Mouse (Mus musculus): ENCODE measurements around the gene Gzmm.

Gene Gzmm

DNA sequence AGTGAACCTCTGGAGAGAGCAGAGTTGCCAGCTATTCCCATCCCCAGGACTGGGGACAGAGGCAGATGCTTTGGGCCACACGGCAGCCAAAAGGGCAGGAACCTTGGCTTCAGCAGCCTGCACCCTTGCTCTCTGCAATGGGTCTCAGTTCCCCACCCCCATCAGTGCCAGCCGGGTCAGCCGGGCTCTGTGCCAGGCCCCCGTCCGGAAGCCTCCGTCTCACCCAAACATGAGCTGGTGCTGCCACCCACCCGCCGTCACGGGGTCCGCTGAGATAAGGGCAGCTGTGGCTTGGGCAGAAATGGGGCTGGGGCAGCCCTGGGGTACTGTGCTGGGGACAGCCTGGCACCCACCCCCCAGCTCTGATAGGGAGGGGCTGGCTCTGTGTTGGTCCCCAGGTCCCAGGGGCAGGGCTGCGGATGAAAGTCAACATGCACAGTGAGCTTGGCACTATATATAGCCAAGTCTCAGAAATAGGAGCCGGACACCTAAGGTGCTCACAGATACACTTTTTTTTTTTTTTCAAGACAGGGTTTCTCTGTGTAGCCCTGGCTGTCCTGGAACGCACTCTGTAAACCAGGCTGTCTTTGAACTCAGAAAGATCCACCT is 40.6 kb downstream of the Gzmm start:
- DNase-seq = no peak

DNA sequence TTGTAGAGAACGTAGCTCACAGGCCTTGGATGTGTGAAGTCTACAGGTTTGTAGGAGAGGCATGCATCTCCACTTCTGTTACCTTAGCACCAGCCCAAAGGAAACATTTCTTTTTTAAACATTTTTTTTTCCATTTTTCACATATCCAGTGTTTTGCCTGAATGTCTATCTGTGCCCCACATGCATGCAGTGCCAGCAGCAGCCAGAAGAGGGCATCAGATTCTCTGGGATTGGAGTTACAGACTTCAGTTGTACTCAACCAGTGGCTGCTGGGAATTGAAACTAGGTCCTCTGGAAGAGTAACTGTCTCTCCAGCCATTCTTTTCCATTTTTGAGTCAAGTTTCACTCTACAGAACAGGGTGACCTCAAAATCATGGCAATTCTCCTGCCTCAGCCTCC is 43.7 kb downstream of the Gzmm start:
- DNase-seq = no peak

- DNase-seq = no peak
Observed at GRCm38 (mm10) chr10:79733847-79734246, 45.0 kb downstream of the Gzmm start.

DNA sequence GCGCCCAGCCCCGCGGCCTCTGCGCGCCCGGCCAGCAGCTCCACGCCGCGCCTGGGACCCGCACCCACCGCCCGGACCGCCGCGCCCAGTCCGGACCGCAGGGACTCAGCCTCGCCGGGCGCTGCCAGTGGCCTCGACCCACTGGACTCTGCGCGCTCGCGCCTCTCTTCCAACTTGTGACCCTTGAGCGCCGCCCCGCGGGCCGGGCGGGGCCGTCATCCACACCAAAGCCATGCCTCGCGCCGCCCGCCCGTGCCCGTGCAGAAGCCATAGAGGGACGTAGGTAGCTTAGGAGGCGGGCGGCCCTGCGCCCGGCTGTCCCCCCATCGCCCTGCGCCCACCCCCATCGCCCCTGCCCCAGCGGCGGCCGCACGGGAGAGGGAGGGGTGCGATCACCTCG is 46.5 kb downstream of the Gzmm start:
- DNase-seq = no peak

GRCm38 (mm10) chr10:79736706-79737105 is 47.9 kb downstream of the Gzmm start:
- no peak for DNase-seq

- no peak for DNase-seq
Observed at GRCm38 (mm10) chr10:79738259-79738658, 49.4 kb downstream of the Gzmm start.

DNA sequence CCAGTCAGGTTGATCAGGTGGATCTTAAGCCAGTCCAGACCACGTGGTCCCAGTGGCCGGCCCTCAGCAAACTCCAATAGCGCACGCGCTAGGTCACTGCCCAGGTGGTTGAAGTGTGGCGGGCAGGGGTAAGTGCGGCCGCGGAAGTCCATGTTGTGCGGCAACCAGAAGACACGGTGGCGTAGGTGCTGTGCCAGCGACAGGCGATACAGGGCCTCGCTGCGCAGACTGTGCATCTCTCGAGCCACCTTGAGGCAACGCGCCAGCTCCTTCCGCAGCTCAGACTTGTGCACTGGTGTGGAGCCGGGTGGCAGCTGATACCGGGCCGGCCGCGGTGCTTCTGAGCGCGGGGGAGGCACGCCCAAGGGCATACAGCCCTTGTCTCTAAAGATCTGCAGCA is 50.4 kb downstream of the Gzmm start:
- DNase-seq = no peak

- no peak for DNase-seq
Observed at GRCm38 (mm10) chr10:79740863-79741262, 52.0 kb downstream of the Gzmm start.

DNA sequence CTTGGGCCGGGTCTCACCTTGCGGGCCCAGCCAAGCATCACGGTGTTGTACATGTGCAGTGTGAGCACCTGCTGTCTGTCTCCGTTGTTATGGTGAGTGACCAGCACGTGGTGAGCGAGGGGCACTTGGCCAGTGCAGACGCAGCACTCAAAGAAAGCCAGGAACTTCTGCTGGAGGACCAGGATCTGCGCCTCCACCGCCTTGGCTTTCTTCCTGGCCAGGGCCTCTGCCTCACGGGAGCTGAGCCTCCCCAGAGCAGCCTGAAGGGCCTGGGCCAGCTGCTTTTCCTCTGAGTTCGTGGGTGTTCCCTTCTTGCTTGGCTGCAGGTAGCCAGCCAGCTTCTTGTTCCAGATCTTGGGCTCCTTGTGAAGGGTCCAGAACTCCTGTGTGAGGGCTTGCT is 54.3 kb downstream of the Gzmm start:
- no peak for DNase-seq

GRCm38 (mm10) chr10:79743650-79744365 is 55.0 kb downstream of the Gzmm start:
- peak; percentile 74 for DNase-seq
